Mouse (Mus musculus) MEL (cell line): ENCODE data around the gene Ssc5d. TPM values are rescaled to one million over a fixed set of nuclear protein-coding genes. Genes with fewer than 3 reads are reported as not detected.

Experiments
- DNase-seq: peaks from one replicate; pipeline ENCODE4 v3.0.0; 2011; ENCODE audit warnings: low read depth, low spot score
- H3K27ac ChIP-seq: 2 replicates; pipeline ENCODE4 v1.5.1; 2012; ENCODE audit warnings: low read depth, mild to moderate bottlenecking, control low read depth, low read length, moderate library complexity; ENCODE audit not compliant: control insufficient read depth
- H3K27me3 ChIP-seq, 2 experiments: fragments of 150-350 bp in 1 of 2; sonication (generic) in 1 of 2; 2 replicates each; pipeline ENCODE4 v1.6.1; 2012; ENCODE audit warnings: low read length in 2 of 2, mild to moderate bottlenecking in 2 of 2, improper control_type of control experiment in 1 of 2, moderate library complexity in 1 of 2; ENCODE audit not compliant: insufficient read depth in 2 of 2, control insufficient read depth in 1 of 2
- H3K36me3 ChIP-seq, 2 experiments: 2 replicates each; pipeline ENCODE4 v1.6.1; 2012 to 2014; ENCODE audit warnings: low read length in 2 of 2, improper control_type of control experiment in 1 of 2, inconsistent platforms in 1 of 2, mild to moderate bottlenecking in 1 of 2; ENCODE audit not compliant: insufficient read depth in 2 of 2, control insufficient read depth in 1 of 2
- H3K4me1 ChIP-seq, 2 experiments: fragments of 150-350 bp in 1 of 2; sonication (generic) in 1 of 2; 2 replicates each; pipeline ENCODE4 v1.6.1; 2012; ENCODE audit warnings: low read length in 2 of 2, improper control_type of control experiment in 1 of 2, mild to moderate bottlenecking in 1 of 2; ENCODE audit not compliant: insufficient read depth in 2 of 2, control insufficient read depth in 1 of 2
- H3K4me3 ChIP-seq, 2 experiments: fragments of 150-350 bp in 1 of 2; sonication (generic) in 1 of 2; 2 replicates each; pipeline ENCODE4 v1.5.1; 2012; ENCODE audit warnings: low read depth in 2 of 2, low read length in 2 of 2, mild to moderate bottlenecking in 2 of 2, moderate library complexity in 2 of 2, control low read depth in 1 of 2, improper control_type of control experiment in 1 of 2; ENCODE audit not compliant: control insufficient read depth in 1 of 2, insufficient read depth in 1 of 2
- H3K79me2 ChIP-seq: 2 replicates; pipeline ENCODE4 v1.6.1; 2012; ENCODE audit warnings: mild to moderate bottlenecking, low read length, moderate library complexity; ENCODE audit not compliant: control insufficient read depth, poor library complexity, insufficient read depth
- H3K9ac ChIP-seq: 2 replicates; pipeline ENCODE4 v1.6.1; 2012; ENCODE audit warnings: low read depth, mild to moderate bottlenecking, control low read depth, low read length, moderate library complexity; ENCODE audit not compliant: control insufficient read depth, poor library complexity, severe bottlenecking
- H3K9me3 ChIP-seq: fragments of 150-350 bp; sonication (generic); replicated peaks from 2 replicates; pipeline ENCODE4 v1.6.1; 2012; ENCODE audit warnings: mild to moderate bottlenecking, low read length, improper control_type of control experiment, moderate library complexity; ENCODE audit not compliant: insufficient read depth
- CHD1 ChIP-seq: IDR thresholded peaks from 2 replicates; pipeline ENCODE4 v1.6.1; 2012; ENCODE audit warnings: low read depth, mild to moderate bottlenecking, inconsistent platforms, low read length, improper control_type of control experiment
- CHD2 ChIP-seq: IDR thresholded peaks from 2 replicates; pipeline ENCODE4 v1.6.1; 2011; ENCODE audit warnings: low read length, improper control_type of control experiment
- CTCF ChIP-seq, 3 experiments: IDR thresholded peaks in 2 of 3; conservative IDR thresholded peaks in 1 of 3; 2 replicates each; pipeline ENCODE4 v1.5.1; 2011 to 2012; ENCODE audit warnings: low read length in 3 of 3, low read depth in 2 of 3, mild to moderate bottlenecking in 2 of 3, improper control_type of control experiment in 1 of 3, inconsistent platforms in 1 of 3, mixed read lengths in 1 of 3, moderate library complexity in 1 of 3; ENCODE audit not compliant: control insufficient read depth in 1 of 3, insufficient read depth in 1 of 3, poor library complexity in 1 of 3, severe bottlenecking in 1 of 3
- E2F4 ChIP-seq: IDR thresholded peaks from 2 replicates; pipeline ENCODE4 v1.6.1; 2011; ENCODE audit warnings: low read depth, low read length, improper control_type of control experiment, borderline replicate concordance
- ELF1 ChIP-seq: IDR thresholded peaks from 2 replicates; pipeline ENCODE4 v1.6.1; 2014; ENCODE audit warnings: low read depth, mild to moderate bottlenecking, inconsistent platforms, low read length, improper control_type of control experiment, moderate library complexity
- MAFK ChIP-seq: IDR thresholded peaks from 2 replicates; pipeline ENCODE4 v1.6.1; 2011; ENCODE audit warnings: low read depth, mild to moderate bottlenecking, low read length, improper control_type of control experiment, borderline replicate concordance
- MAX ChIP-seq: IDR thresholded peaks from 2 replicates; pipeline ENCODE4 v1.6.1; 2011; ENCODE audit warnings: low read length, improper control_type of control experiment
- MXI1 ChIP-seq: IDR thresholded peaks from 2 replicates; pipeline ENCODE4 v1.6.1; 2011; ENCODE audit warnings: mild to moderate bottlenecking, low read depth, low read length, improper control_type of control experiment
- MYC ChIP-seq: IDR thresholded peaks from 2 replicates; pipeline ENCODE4 v1.6.1; 2011; ENCODE audit warnings: low read depth, mild to moderate bottlenecking, low read length, improper control_type of control experiment, moderate library complexity
- NRF1 ChIP-seq: IDR thresholded peaks from 2 replicates; pipeline ENCODE4 v1.6.1; 2014; ENCODE audit warnings: low read depth, mild to moderate bottlenecking, inconsistent platforms, low read length, improper control_type of control experiment, moderate library complexity; ENCODE audit not compliant: poor library complexity, insufficient read depth, severe bottlenecking
- POLR2AphosphoS2 ChIP-seq: IDR thresholded peaks from 2 replicates; pipeline ENCODE4 v1.6.1; 2011; ENCODE audit warnings: low read length, improper control_type of control experiment
- POLR2AphosphoS5 ChIP-seq: IDR thresholded peaks from 2 replicates; pipeline ENCODE4 v1.6.1; 2012; ENCODE audit warnings: low read depth, borderline replicate concordance, mild to moderate bottlenecking, inconsistent platforms, low read length, moderate library complexity, mixed read lengths
- RAD21 ChIP-seq: IDR thresholded peaks from 2 replicates; pipeline ENCODE4 v1.6.1; 2011; ENCODE audit warnings: mild to moderate bottlenecking, low read depth, low read length, improper control_type of control experiment
- SMC3 ChIP-seq: IDR thresholded peaks from 2 replicates; pipeline ENCODE4 v1.6.1; 2011; ENCODE audit warnings: low read depth, low read length, improper control_type of control experiment
- TBP ChIP-seq: IDR thresholded peaks from 2 replicates; pipeline ENCODE4 v1.8.0; 2011; ENCODE audit warnings: low read depth, low read length, improper control_type of control experiment
- TCF12 ChIP-seq: IDR thresholded peaks from 2 replicates; pipeline ENCODE4 v1.6.1; 2014; ENCODE audit warnings: low read depth, mild to moderate bottlenecking, inconsistent platforms, low read length, improper control_type of control experiment, moderate library complexity
- USF1 ChIP-seq: IDR thresholded peaks from 2 replicates; pipeline ENCODE4 v1.6.1; 2014; ENCODE audit warnings: low read depth, mild to moderate bottlenecking, inconsistent platforms, low read length, improper control_type of control experiment, moderate library complexity
- ZC3H11A ChIP-seq: IDR thresholded peaks from 2 replicates; pipeline ENCODE4 v1.6.1; 2012; ENCODE audit warnings: low read depth, mild to moderate bottlenecking, inconsistent platforms, low read length, improper control_type of control experiment
- ZMIZ1 ChIP-seq: IDR thresholded peaks from 2 replicates; pipeline ENCODE4 v1.6.1; 2012; ENCODE audit warnings: low read depth, mild to moderate bottlenecking, inconsistent platforms, low read length, improper control_type of control experiment, moderate library complexity
- polyA plus RNA-seq, 2 experiments: library from polyadenylated mRNA; stranded (reverse) in 1 of 2; unstranded in 1 of 2; fragments of >175 nt in 1 of 2; fragments of >200 nt in 1 of 2; gene quantifications; 2 replicates each; pipeline versions ENCODE4 v1.2.1 to v1.2.4; 2012; ENCODE audit warnings: low replicate concordance in 2 of 2, low read depth in 1 of 2; ENCODE audit not compliant: insufficient read length in 2 of 2, insufficient read depth in 1 of 2, missing spikeins in 1 of 2
- total RNA-seq: library from RNA; depleted of rRNA; stranded (reverse); fragments of 300-350 nt; gene quantifications from 2 replicates; pipeline ENCODE4 v1.2.3, GENCODE M21; 2012

Gene Ssc5d
- total and polyA plus RNA-seq, 3 experiments = 0.04 to 0.17 TPM; not detected in 1

GRCm38 (mm10) chr7:4933103-4933502 lies 7.5 kb downstream of the Ssc5d start:
- H3K9ac ChIP-seq = no peak overlapping the region
- H3K27me3 ChIP-seq = peaks cover 0 to 2% of the 10 kb centered on the region in 2 experiments; a peak in 3 of 4 replicates
- H3K4me1 ChIP-seq = no peaks in the 10 kb centered on the region
- H3K27ac ChIP-seq = no peak overlapping the region
- no peak overlapping the region for H3K4me3 ChIP-seq
- H3K79me2 ChIP-seq = no peaks in the 10 kb centered on the region
- TF ChIP-seq MAX (no peak), POLR2AphosphoS2 (no peak), ELF1 (no peak), E2F4 (no peak), TCF12 (no peak), SMC3 (no peak), MXI1 (no peak), MYC (no peak), TBP (no peak), CHD2 (no peak), USF1 (no peak), ZMIZ1 (no peak), NRF1 (no peak)
- TF ChIP-seq, all 39 proteins: peak for 0
- H3K9me3 ChIP-seq = no peaks in the 10 kb centered on the region
- H3K36me3 ChIP-seq = no peaks in the 10 kb centered on the region
- DNase-seq = no peak

GRCm38 (mm10) chr7:4934160-4934914 lies 8.8 kb downstream of the Ssc5d start:
- DNase-seq = peak; percentile 52
- Histone ChIP-seq H3K27ac (no peak overlapping the region), H3K9me3 (no peaks in the 10 kb centered on the region), H3K4me1 (no peaks in the 10 kb centered on the region), H3K9ac (no peak overlapping the region), H3K79me2 (no peaks in the 10 kb centered on the region), H3K4me3 (no peak overlapping the region), H3K36me3 (no peaks in the 10 kb centered on the region), H3K27me3 (peaks cover 0 to 2% of the 10 kb centered on the region in 2 experiments; a peak in 3 of 4 replicates)
- no peak for TF ChIP-seq CHD1
- TF ChIP-seq MAFK = no peak
- 0 out of 2 replicates have a peak, but pooled peaks have one; percentile 20 for TF ChIP-seq ZC3H11A
- TF ChIP-seq NRF1 = no peak
- TF ChIP-seq CHD2 = no peak
- no peak for TF ChIP-seq POLR2AphosphoS5
- peak; percentile 31 for TF ChIP-seq RAD21
- TF ChIP-seq SMC3 = peak; percentile 62
- peak; percentile 40 to 53 (median 48) for TF ChIP-seq CTCF (IDR thresholded peaks at IDR 0.05 in 2 of 3, conservative IDR thresholded peaks at IDR 0.05 in 1 of 3; ENCODE audit: control insufficient read depth in 1 of 3, insufficient read depth in 1 of 3, low read depth in 2 of 3, low read length in 3 of 3, poor library complexity in 1 of 3, severe bottlenecking in 1 of 3)
- TF ChIP-seq MAX = no peak
